Mouse (Mus musculus): Measurements from ENCODE around the gene Nr2e3. TPM values are rescaled to one million over a fixed set of nuclear protein-coding genes. Genes with fewer than 3 reads are reported as not detected.
"Not testable (repeated sequence)": the region's sequence is repeated elsewhere in the genome, so short reads cannot be mapped to it uniquely, and the experiment has no call there.

Nr2e3 gene
- polyA plus RNA-seq, 1 experiment from 2014 or later = not detected

DNA sequence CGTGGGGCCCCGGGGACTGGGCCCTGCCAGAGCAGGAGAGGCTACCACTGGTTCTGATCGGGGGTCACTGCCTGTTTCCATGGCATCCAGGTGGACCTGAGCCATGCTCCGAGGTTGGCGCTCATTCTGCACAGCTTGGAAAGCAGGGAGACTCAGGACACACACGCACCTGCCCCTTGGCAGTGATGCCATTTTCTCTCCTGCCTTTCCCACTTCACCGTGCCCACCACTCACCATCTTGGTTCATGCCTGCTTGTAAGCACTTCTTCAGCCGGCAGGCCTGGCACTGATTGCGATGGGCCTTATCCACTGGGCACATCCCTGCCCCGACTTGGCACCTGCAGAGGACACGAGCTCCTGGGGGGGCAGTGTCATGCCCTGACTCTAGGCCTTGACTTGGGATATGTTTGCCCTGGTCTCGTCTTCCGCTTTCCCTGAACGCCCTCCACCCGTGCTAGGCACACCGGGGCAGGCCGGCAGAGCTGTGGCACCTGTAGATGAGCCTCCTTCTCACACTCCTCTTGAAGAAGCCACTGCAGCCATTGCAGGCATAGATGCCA, 11.7 kb downstream of the Nr2e3 start:
- Histone ChIP-seq H3K9ac (replicated peaks) (no peak overlapping the region), H3K27me3 (no peaks in the 10 kb centered on the region), H3K36me3 (no peaks in the 10 kb centered on the region), H3K4me3 (replicated peaks) (no peak overlapping the region), H3K9me3 (no peaks in the 10 kb centered on the region), H3K27ac (no peak overlapping the region), H3K4me2 (replicated peaks) (no peak overlapping the region), H3K4me1 (replicated peaks) (peaks cover 5% of the 10 kb centered on the region; the same call in 1 of the 2 replicates)
- WGBS = 90% methylated on average over 17 of the region's 17 CpGs
- no peak for ATAC-seq

- no peak overlapping the region for H3K4me2 ChIP-seq (replicated peaks)
- peaks cover 5% of the 10 kb centered on the region; the same call in 1 of the 2 replicates for H3K4me1 ChIP-seq (replicated peaks)
- no peak overlapping the region for H3K4me3 ChIP-seq (replicated peaks)
- H3K27me3 ChIP-seq = no peaks in the 10 kb centered on the region
- no peak overlapping the region for H3K27ac ChIP-seq
- H3K9ac ChIP-seq (replicated peaks) = no peak overlapping the region
- H3K36me3 ChIP-seq = no peaks in the 10 kb centered on the region
- 81% methylated on average over 8 of the region's 8 CpGs for WGBS
- no peak for ATAC-seq
- H3K9me3 ChIP-seq = no peaks in the 10 kb centered on the region
These were observed 12.2 kb downstream of the Nr2e3 start for GRCm38 (mm10) chr9:59948226-59948625.

- WGBS = 92% methylated on average over 8 of the region's 8 CpGs
These were observed 13.2 kb downstream of the Nr2e3 start for GRCm38 (mm10) chr9:59947271-59947670.

GRCm38 (mm10) chr9:59945241-59945640, 15.2 kb downstream of the Nr2e3 start:
- Histone ChIP-seq H3K9me3 (no peaks in the 10 kb centered on the region), H3K27ac (no peak overlapping the region), H3K27me3 (no peaks in the 10 kb centered on the region), H3K36me3 (no peaks in the 10 kb centered on the region), H3K9ac (replicated peaks) (no peak overlapping the region), H3K4me3 (replicated peaks) (no peak overlapping the region), H3K4me1 (replicated peaks) (no peaks in the 10 kb centered on the region), H3K4me2 (replicated peaks) (no peak overlapping the region)
- no peak for ATAC-seq
- 78% methylated on average over 3 of the region's 3 CpGs for WGBS

More at GRCm38 (mm10) chr9:59947271-59947670, 13.2 kb downstream of the Nr2e3 start:
- H3K9me3 ChIP-seq = no peaks in the 10 kb centered on the region
- no peaks in the 10 kb centered on the region for H3K36me3 ChIP-seq
- no peak for ATAC-seq
- H3K4me3 ChIP-seq (replicated peaks) = no peak overlapping the region
- H3K27me3 ChIP-seq = no peaks in the 10 kb centered on the region
- H3K4me2 ChIP-seq (replicated peaks) = no peak overlapping the region
- H3K9ac ChIP-seq (replicated peaks) = no peak overlapping the region
- no peaks in the 10 kb centered on the region for H3K4me1 ChIP-seq (replicated peaks)
- no peak overlapping the region for H3K27ac ChIP-seq

DNA sequence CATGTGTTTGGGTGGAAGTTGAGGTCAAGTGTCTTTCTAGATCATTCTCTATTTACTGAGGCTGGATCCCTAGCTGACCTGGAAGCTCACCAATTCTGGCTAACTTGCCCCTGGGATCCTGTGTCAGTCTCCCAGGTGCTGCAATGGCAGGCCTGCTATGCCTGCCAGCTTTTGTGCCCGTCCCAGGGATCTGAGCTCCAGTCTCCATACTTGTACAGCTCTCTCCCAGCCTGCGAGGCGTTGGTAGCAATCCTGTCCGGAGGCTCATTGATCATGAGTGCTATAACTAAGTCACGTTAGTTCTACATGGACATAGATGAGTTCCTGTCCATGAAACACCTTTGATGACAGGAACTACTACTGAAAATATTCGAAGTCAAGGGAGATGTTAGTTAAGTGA, 16.6 kb downstream of the Nr2e3 start:
- WGBS = 89% methylated on average over 6 of the region's 6 CpGs
- Histone ChIP-seq H3K27ac (no peak overlapping the region), H3K9ac (replicated peaks) (no peak overlapping the region), H3K4me2 (replicated peaks) (no peak overlapping the region), H3K9me3 (no peaks in the 10 kb centered on the region), H3K4me1 (replicated peaks) (no peaks in the 10 kb centered on the region), H3K4me3 (replicated peaks) (no peak overlapping the region), H3K36me3 (no peaks in the 10 kb centered on the region), H3K27me3 (no peaks in the 10 kb centered on the region)
- ATAC-seq = no peak

DNA sequence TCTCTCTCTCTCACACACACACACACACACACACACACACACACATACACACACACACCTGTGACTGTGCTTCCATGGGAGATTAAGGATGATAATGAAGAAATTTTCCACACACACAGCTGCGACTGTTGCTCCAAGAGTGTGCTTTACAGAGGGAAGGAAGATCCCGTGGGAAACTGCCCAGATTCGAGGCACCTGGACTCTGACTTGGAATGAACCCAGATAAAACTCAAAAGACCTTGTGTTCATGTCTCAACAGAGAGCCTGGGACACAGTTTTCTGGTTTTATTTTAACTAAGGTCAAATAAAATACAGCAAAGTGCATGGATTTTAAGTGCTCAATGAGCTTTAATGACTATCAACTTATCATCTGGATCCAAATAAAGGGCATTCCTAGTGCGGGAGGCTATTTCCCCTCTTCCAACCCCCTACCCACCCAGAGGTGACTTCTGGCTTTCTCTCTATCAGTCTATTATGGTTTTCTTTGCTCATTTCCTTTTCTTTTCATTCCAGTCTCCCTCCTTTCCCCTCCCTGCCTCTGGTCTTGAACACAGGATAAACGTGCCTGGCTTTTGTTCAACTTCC, 17.9 kb downstream of the Nr2e3 start:
- Histone ChIP-seq H3K4me1 (replicated peaks) (no peaks in the 10 kb centered on the region), H3K4me2 (replicated peaks) (no peak overlapping the region), H3K9ac (replicated peaks) (no peak overlapping the region), H3K36me3 (no peaks in the 10 kb centered on the region), H3K27ac (no peak overlapping the region), H3K4me3 (replicated peaks) (no peak overlapping the region), H3K27me3 (no peaks in the 10 kb centered on the region), H3K9me3 (no peaks in the 10 kb centered on the region)
- WGBS = 60% methylated on average over 5 of the region's 5 CpGs
- no peak for ATAC-seq

DNA sequence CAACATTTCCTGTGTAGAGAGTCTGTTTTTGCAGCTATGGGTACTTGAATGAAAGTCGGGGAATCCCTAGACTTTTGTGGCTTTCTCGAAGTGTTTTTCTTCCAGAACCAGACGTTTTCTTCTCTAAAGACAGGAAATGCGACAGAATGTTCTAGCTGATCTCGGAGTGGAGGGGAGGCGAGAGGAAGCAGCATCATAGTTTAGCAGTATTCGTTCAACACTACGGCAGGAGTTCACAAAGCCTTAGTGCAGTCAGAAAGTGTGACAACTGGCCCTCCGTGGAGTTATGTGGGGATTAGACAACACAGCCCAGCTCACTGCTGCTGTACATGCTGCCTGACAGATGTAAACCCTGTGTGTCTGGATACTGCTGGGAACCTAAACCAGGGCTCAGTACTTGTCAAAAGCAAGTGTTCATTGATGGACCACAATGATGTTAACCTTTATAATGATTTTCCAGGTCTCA, 18.5 kb downstream of the Nr2e3 start:
- no peak for ATAC-seq
- no peak overlapping the region for H3K27ac ChIP-seq
- no peaks in the 10 kb centered on the region for H3K27me3 ChIP-seq
- H3K4me2 ChIP-seq (replicated peaks) = no peak overlapping the region
- WGBS = 78% methylated on average over 9 of the region's 9 CpGs
- H3K4me1 ChIP-seq (replicated peaks) = no peaks in the 10 kb centered on the region
- H3K9me3 ChIP-seq = no peaks in the 10 kb centered on the region
- no peaks in the 10 kb centered on the region for H3K36me3 ChIP-seq
- no peak overlapping the region for H3K9ac ChIP-seq (replicated peaks)
- H3K4me3 ChIP-seq (replicated peaks) = no peak overlapping the region

- 87% methylated on average over 10 of the region's 12 CpGs for WGBS
- no peaks in the 10 kb centered on the region for H3K27me3 ChIP-seq
- H3K27ac ChIP-seq = no peak overlapping the region
- H3K4me1 ChIP-seq (replicated peaks) = no peaks in the 10 kb centered on the region
- H3K4me2 ChIP-seq (replicated peaks) = no peak overlapping the region
- no peaks in the 10 kb centered on the region for H3K9me3 ChIP-seq
- H3K36me3 ChIP-seq = no peaks in the 10 kb centered on the region
- no peak for ATAC-seq
- H3K9ac ChIP-seq (replicated peaks) = no peak overlapping the region
- H3K4me3 ChIP-seq (replicated peaks) = no peak overlapping the region
These were observed 19.3 kb downstream of the Nr2e3 start for GRCm38 (mm10) chr9:59940913-59941884.

GRCm38 (mm10) chr9:59939691-59940090, 20.8 kb downstream of the Nr2e3 start:
- ATAC-seq = no peak
- no peak overlapping the region for H3K4me3 ChIP-seq (replicated peaks)
- no peak overlapping the region for H3K9ac ChIP-seq (replicated peaks)
- H3K4me2 ChIP-seq (replicated peaks) = no peak overlapping the region
- H3K4me1 ChIP-seq (replicated peaks) = no peaks in the 10 kb centered on the region
- no peak overlapping the region for H3K27ac ChIP-seq
- H3K27me3 ChIP-seq = no peaks in the 10 kb centered on the region
- no peaks in the 10 kb centered on the region for H3K36me3 ChIP-seq
- WGBS = 79% methylated on average over 2 of the region's 2 CpGs
- H3K9me3 ChIP-seq = no peaks in the 10 kb centered on the region

- H3K27me3 ChIP-seq = no peaks in the 10 kb centered on the region
- no peaks in the 10 kb centered on the region for H3K9me3 ChIP-seq
- no peak overlapping the region for H3K27ac ChIP-seq
- no peak for ATAC-seq
- H3K4me2 ChIP-seq (replicated peaks) = no peak overlapping the region
- H3K4me1 ChIP-seq (replicated peaks) = no peaks in the 10 kb centered on the region
- 90% methylated on average over 8 of the region's 8 CpGs for WGBS
- H3K36me3 ChIP-seq = no peaks in the 10 kb centered on the region
- no peak overlapping the region for H3K4me3 ChIP-seq (replicated peaks)
- no peak overlapping the region for H3K9ac ChIP-seq (replicated peaks)
These were observed 21.9 kb downstream of the Nr2e3 start for GRCm38 (mm10) chr9:59938529-59938928.

- H3K4me1 ChIP-seq (replicated peaks); H3K9me3 ChIP-seq; ATAC-seq; H3K4me3 ChIP-seq (replicated peaks); H3K27me3 ChIP-seq; H3K9ac ChIP-seq (replicated peaks); H3K4me2 ChIP-seq (replicated peaks); H3K36me3 ChIP-seq; H3K27ac ChIP-seq: not testable (repeated sequence)
- 90% methylated on average over 8 of the region's 8 CpGs for WGBS
These were observed 24.6 kb downstream of the Nr2e3 start for GRCm38 (mm10) chr9:59935866-59936265.

GRCm38 (mm10) chr9:59930248-59930647, 30.2 kb downstream of the Nr2e3 start:
- 82% methylated on average over 3 of the region's 3 CpGs for WGBS
- Histone ChIP-seq H3K9ac (replicated peaks) (no peak overlapping the region), H3K4me3 (replicated peaks) (no peak overlapping the region), H3K4me2 (replicated peaks) (no peak overlapping the region), H3K36me3 (peaks cover 21% of the 10 kb centered on the region), H3K9me3 (peaks cover 2% of the 10 kb centered on the region; the same call in 1 of the 2 replicates), H3K27me3 (no peaks in the 10 kb centered on the region), H3K27ac (no peak overlapping the region), H3K4me1 (replicated peaks) (no peaks in the 10 kb centered on the region)
- no peak for ATAC-seq
